Mouse (Mus musculus) limb, embryonic 12.5 days (tissue): Measurements from ENCODE around the gene Cyp2s1. TPM values are rescaled to one million over a fixed set of nuclear protein-coding genes. Genes with fewer than 3 reads are reported as not detected.

ENCODE experiments used
- ATAC-seq: fragments of 200-750 bp; cut with Nextera tagmentation; 2 replicates; pipeline ENCODE4 v1.8.0; 2017; ENCODE audit warnings: low read depth, moderate TSS enrichment; ENCODE audit not compliant: insufficient number of reproducible peaks, insufficient read depth, low FRiP score, low TSS enrichment
- H3K27ac ChIP-seq: fragments of 300-500 bp; sonication (generic); 2 replicates; pipeline ENCODE4 v1.5.1; 2016; ENCODE audit warnings: mild to moderate bottlenecking, moderate library complexity
- H3K27me3 ChIP-seq: fragments of 300-500 bp; sonication (generic); 2 replicates; pipeline ENCODE4 v1.6.1; 2016; ENCODE audit warnings: mild to moderate bottlenecking, moderate library complexity
- H3K36me3 ChIP-seq: fragments of 300-500 bp; sonication (generic); 2 replicates; pipeline ENCODE4 v1.6.1; 2016; ENCODE audit warnings: mild to moderate bottlenecking, moderate library complexity
- H3K4me1 ChIP-seq: fragments of 300-500 bp; sonication (generic); replicated peaks from 2 replicates; pipeline ENCODE4 v1.6.1; 2016
- H3K4me2 ChIP-seq: fragments of 300-500 bp; sonication (generic); 2 replicates; pipeline ENCODE4 v1.6.1; 2016; ENCODE audit warnings: mild to moderate bottlenecking, moderate library complexity
- H3K4me3 ChIP-seq: fragments of 300-500 bp; sonication (generic); replicated peaks from 2 replicates; pipeline ENCODE4 v1.5.1; 2016; ENCODE audit warnings: mild to moderate bottlenecking
- H3K9ac ChIP-seq: fragments of 300-500 bp; sonication (generic); replicated peaks from 2 replicates; pipeline ENCODE4 v1.6.1; 2016; ENCODE audit warnings: mild to moderate bottlenecking, moderate library complexity
- H3K9me3 ChIP-seq: fragments of 300-500 bp; sonication (generic); 2 replicates; pipeline ENCODE4 v1.6.1; 2016; ENCODE audit warnings: mild to moderate bottlenecking, moderate library complexity
- WGBS: fragments of 180-500 bp; shearing (Covaris S2); methylation state at CpG from one replicate; pipeline ENCODE4 v1.1.7; 2016; 5-methylcytosine and 5-hydroxymethylcytosine counted together
- polyA plus RNA-seq: library from polyadenylated mRNA; unstranded; fragments of >200 nt; fragmentation: Nextera tagmentation; extraction: Ambion mirVana; gene quantifications from 2 replicates; pipeline ENCODE4 v1.2.1, GENCODE M21; 2016

The Cyp2s1 gene
- polyA plus RNA-seq, 1 experiment from 2014 or later, result 1.2 TPM

- H3K9me3 ChIP-seq, result no peaks in the 10 kb centered on the region
- no peaks in the 10 kb centered on the region for H3K27me3 ChIP-seq
- peaks cover 2% of the 10 kb centered on the region; the same call in 1 of the 2 replicates for H3K36me3 ChIP-seq
- H3K4me1 ChIP-seq, result peaks cover 25% of the 10 kb centered on the region
- no peak overlapping the region for H3K27ac ChIP-seq
- no peak for ATAC-seq
- no peak overlapping the region for H3K4me3 ChIP-seq
- no peak overlapping the region for H3K4me2 ChIP-seq
- 73% methylated on average over 8 of the region's 8 CpGs for WGBS
- no peak overlapping the region for H3K9ac ChIP-seq
Observed at GRCm38 (mm10) chr7:25790615-25791014, 26.1 kb downstream of the Cyp2s1 start.

GRCm38 (mm10) chr7:25789129-25789440 lies 27.6 kb downstream of the Cyp2s1 start:
- Histone ChIP-seq H3K4me2 (peak overlapping the region; percentile 87), H3K4me3 (peak overlapping the region; percentile 67), H3K27ac (peak overlapping the region; percentile 84), H3K9ac (peak overlapping the region; percentile 75), H3K36me3 (peaks cover 15% of the 10 kb centered on the region; the same call in 1 of the 2 replicates), H3K9me3 (no peaks in the 10 kb centered on the region), H3K27me3 (no peaks in the 10 kb centered on the region), H3K4me1 (peaks cover 25% of the 10 kb centered on the region)
- ATAC-seq, result no peak
- 6% methylated on average over 3 of the region's 3 CpGs for WGBS

- H3K27ac ChIP-seq, result peak within 1 kb of the TSS; percentile 84
- peak within 1 kb of the TSS; percentile 75 for H3K9ac ChIP-seq
- H3K4me1 ChIP-seq, result peaks cover 25% of the 10 kb centered on the region
- peaks cover 20% of the 10 kb centered on the region; the same call in 1 of the 2 replicates for H3K36me3 ChIP-seq
- no peaks in the 10 kb centered on the region for H3K9me3 ChIP-seq
- peak within 1 kb of the TSS; percentile 87 for H3K4me2 ChIP-seq
- 1% methylated on average over 29 of the region's 30 CpGs for WGBS
- H3K27me3 ChIP-seq, result no peaks in the 10 kb centered on the region
- peak; percentile 81 for ATAC-seq
- H3K4me3 ChIP-seq, result peak within 1 kb of the TSS; percentile 67
Observed at GRCm38 (mm10) chr7:25788220-25789128, 28.2 kb downstream of the Cyp2s1 start, which contains the start of gene Axl. Gene Axl, minus strand, starts transcription at chr7:25788705.

GRCm38 (mm10) chr7:25787456-25788219 lies 29.1 kb downstream of the Cyp2s1 start:
- WGBS, result 34% methylated on average over 8 of the region's 9 CpGs
- no peaks in the 10 kb centered on the region for H3K9me3 ChIP-seq
- H3K9ac ChIP-seq, result peak overlapping the region; percentile 75
- ATAC-seq, result no peak
- H3K4me1 ChIP-seq, result peaks cover 29% of the 10 kb centered on the region
- H3K27ac ChIP-seq, result peak overlapping the region; percentile 84
- peaks cover 24% of the 10 kb centered on the region; the same call in 1 of the 2 replicates for H3K36me3 ChIP-seq
- peak overlapping the region; percentile 67 for H3K4me3 ChIP-seq
- H3K27me3 ChIP-seq, result no peaks in the 10 kb centered on the region
- peak overlapping the region; percentile 87 for H3K4me2 ChIP-seq

- Histone ChIP-seq H3K27ac (no peak overlapping the region), H3K27me3 (no peaks in the 10 kb centered on the region), H3K4me2 (peak overlapping the region; percentile 87), H3K4me1 (peaks cover 36% of the 10 kb centered on the region), H3K36me3 (peaks cover 24% of the 10 kb centered on the region; the same call in 1 of the 2 replicates), H3K9me3 (no peaks in the 10 kb centered on the region), H3K4me3 (peak overlapping the region; percentile 67), H3K9ac (peak overlapping the region; percentile 75; the same call in 1 of the 2 replicates)
- 71% methylated on average over 4 of the region's 4 CpGs for WGBS
- ATAC-seq, result no peak
Observed at GRCm38 (mm10) chr7:25786974-25787373, 29.7 kb downstream of the Cyp2s1 start.

- 70% methylated on average over 4 of the region's 4 CpGs for whole genome bisulfite sequencing
- H3K27me3 ChIP-seq, result no peaks in the 10 kb centered on the region
- peaks cover 45% of the 10 kb centered on the region for H3K4me1 ChIP-seq
- H3K9me3 ChIP-seq, result no peaks in the 10 kb centered on the region
- H3K4me2 ChIP-seq, result no peak overlapping the region
- no peak overlapping the region for H3K4me3 ChIP-seq
- no peak overlapping the region for H3K27ac ChIP-seq
- ATAC-seq, result no peak
- no peak overlapping the region for H3K9ac ChIP-seq
- peaks cover 24% of the 10 kb centered on the region; the same call in 1 of the 2 replicates for H3K36me3 ChIP-seq
Observed at GRCm38 (mm10) chr7:25785752-25786151, 31.0 kb downstream of the Cyp2s1 start.

- H3K27ac ChIP-seq, result no peak overlapping the region
- no peak overlapping the region for H3K9ac ChIP-seq
- no peaks in the 10 kb centered on the region for H3K27me3 ChIP-seq
- no peak for ATAC-seq
- no peak overlapping the region for H3K4me3 ChIP-seq
- peaks cover 28% of the 10 kb centered on the region for H3K36me3 ChIP-seq
- H3K9me3 ChIP-seq, result no peaks in the 10 kb centered on the region
- WGBS, result 55% methylated on average over 1 of the region's 1 CpGs
- H3K4me1 ChIP-seq, result peaks cover 43% of the 10 kb centered on the region
- H3K4me2 ChIP-seq, result no peak overlapping the region
Observed at GRCm38 (mm10) chr7:25784808-25785207, 31.9 kb downstream of the Cyp2s1 start.

- 64% methylated on average over 8 of the region's 8 CpGs for WGBS
- no peak overlapping the region for H3K27ac ChIP-seq
- no peaks in the 10 kb centered on the region for H3K9me3 ChIP-seq
- H3K4me3 ChIP-seq, result no peak overlapping the region
- H3K4me1 ChIP-seq, result peaks cover 33% of the 10 kb centered on the region
- no peak for ATAC-seq
- no peak overlapping the region for H3K9ac ChIP-seq
- H3K27me3 ChIP-seq, result no peaks in the 10 kb centered on the region
- peaks cover 36% of the 10 kb centered on the region for H3K36me3 ChIP-seq
- H3K4me2 ChIP-seq, result no peak overlapping the region
Observed at GRCm38 (mm10) chr7:25783746-25784145, 33.0 kb downstream of the Cyp2s1 start.

GRCm38 (mm10) chr7:25782744-25783143 lies 34.0 kb downstream of the Cyp2s1 start:
- no peak overlapping the region for H3K9ac ChIP-seq
- peak overlapping the region; percentile 86 for H3K27ac ChIP-seq
- WGBS, result 79% methylated on average over 6 of the region's 6 CpGs
- H3K9me3 ChIP-seq, result no peaks in the 10 kb centered on the region
- peak overlapping the region; percentile 81; the same call in 1 of the 2 replicates for H3K4me2 ChIP-seq
- no peak overlapping the region for H3K4me3 ChIP-seq
- H3K4me1 ChIP-seq, result peaks cover 31% of the 10 kb centered on the region
- H3K27me3 ChIP-seq, result no peaks in the 10 kb centered on the region
- ATAC-seq, result no peak
- peaks cover 46% of the 10 kb centered on the region for H3K36me3 ChIP-seq

GRCm38 (mm10) chr7:25781937-25782610 lies 34.6 kb downstream of the Cyp2s1 start:
- Histone ChIP-seq H3K9me3 (no peaks in the 10 kb centered on the region), H3K36me3 (peaks cover 53% of the 10 kb centered on the region), H3K27ac (peak overlapping the region; percentile 86), H3K9ac (peak overlapping the region; percentile 67), H3K4me2 (peak overlapping the region; percentile 81), H3K27me3 (no peaks in the 10 kb centered on the region), H3K4me1 (peaks cover 25% of the 10 kb centered on the region), H3K4me3 (peak overlapping the region; percentile 39)
- 35% methylated on average over 11 of the region's 11 CpGs for WGBS
- ATAC-seq, result peak; percentile 58; the same call in 1 of the 2 replicates
